In genomic region chr16:52060100-52060719, GRCm38 (mm10) we compare ENCODE assay signal across 8 mouse cellular contexts. TPM values are rescaled to one million over a fixed set of nuclear protein-coding genes. Genes with fewer than 3 reads are reported as not detected.
A peak's percentile ranks its signal among the peaks of the same experiment; 100 is the strongest.
DNase-seq lines count a peak whose midpoint lies in the region; ATAC-seq and TF ChIP-seq lines count a peak whose summit lies in the region.

No protein-coding gene starts in this region.

- no peaks in the 10 kb centered on the region for H3K9me3 ChIP-seq in kidney, embryonic 14.5 days (ENCODE audit: control insufficient read depth, low read length)
- H3K9me3 ChIP-seq in lung, postnatal 0 days (ENCODE audit: low read length), result no peaks in the 10 kb centered on the region
- no peaks in the 10 kb centered on the region for H3K9me3 ChIP-seq in forebrain, embryonic 15.5 days

- H3K4me3 ChIP-seq in kidney, embryonic 14.5 days (ENCODE audit: low read length), result no peak overlapping the region
- H3K4me3 ChIP-seq in brown adipose tissue, adult 24 weeks (ENCODE audit: insufficient read depth, low read depth, low read length), result no peak overlapping the region
- H3K4me3 ChIP-seq in lung, postnatal 0 days (ENCODE audit: low read depth, low read length), result no peak overlapping the region
- H3K4me3 ChIP-seq in forebrain, embryonic 15.5 days, result no peak overlapping the region

- DNase-seq in kidney, adult 9 months, result peak; percentile 41
- peak; percentile 36 for DNase-seq in heart, postnatal 25 days (ENCODE audit: low spot score)
- peak; percentile 69 for DNase-seq in lung, postnatal 0 days (ENCODE audit: low spot score)
- DNase-seq in spleen, postnatal 14 days (ENCODE audit: low spot score in 2 of 2), result peak; percentile 66 to 72
- no peak for DNase-seq in adrenal gland, adult (ENCODE audit: inconsistent age in 2 of 2, low spot score in 1 of 2)

- TF ChIP-seq EP300 in lung, postnatal 0 days (IDR thresholded peaks at IDR 0.05), result no peak

- WGBS in kidney, embryonic 14.5 days, result 69% methylated on average over 17 of the region's 17 CpGs
- 38% methylated on average over 17 of the region's 17 CpGs for WGBS in lung, postnatal 0 days
- WGBS in forebrain, embryonic 15.5 days, result 82% methylated on average over 17 of the region's 17 CpGs

- ATAC-seq in kidney, embryonic 14.5 days (ENCODE audit: low FRiP score, low TSS enrichment), result no peak
- ATAC-seq in lung, postnatal 0 days, result peak; percentile 40; the same call in 1 of the 2 replicates
- no peak for ATAC-seq in forebrain, embryonic 15.5 days (replicated peaks)

- TF ChIP-seq CTCF in lung, postnatal 0 days (IDR thresholded peaks at IDR 0.05), result no peak

- H3K36me3 ChIP-seq in kidney, embryonic 14.5 days (ENCODE audit: control insufficient read depth, insufficient read depth, low read length), result no peaks in the 10 kb centered on the region
- H3K36me3 ChIP-seq in lung, postnatal 0 days (ENCODE audit: insufficient read depth, low read length), result no peaks in the 10 kb centered on the region
- no peaks in the 10 kb centered on the region for H3K36me3 ChIP-seq in forebrain, embryonic 15.5 days

- peaks cover 19% of the 10 kb centered on the region for H3K4me1 ChIP-seq in kidney, embryonic 14.5 days (ENCODE audit: control insufficient read depth, insufficient read depth, low read length)
- H3K4me1 ChIP-seq in brown adipose tissue, adult 24 weeks (ENCODE audit: control insufficient read depth, insufficient read depth, insufficient read length, low read length), result peaks cover 50% of the 10 kb centered on the region
- peaks cover 32% of the 10 kb centered on the region for H3K4me1 ChIP-seq in lung, postnatal 0 days (ENCODE audit: insufficient read depth, low read depth, low read length)
- peaks cover 34% of the 10 kb centered on the region for H3K4me1 ChIP-seq in forebrain, embryonic 15.5 days

- no peaks in the 10 kb centered on the region for H3K27me3 ChIP-seq in kidney, embryonic 14.5 days (ENCODE audit: control insufficient read depth, insufficient read depth, low read length)
- H3K27me3 ChIP-seq in lung, postnatal 0 days (replicated peaks; ENCODE audit: insufficient read depth, low read length), result no peaks in the 10 kb centered on the region
- no peaks in the 10 kb centered on the region for H3K27me3 ChIP-seq in forebrain, embryonic 15.5 days

- no peak overlapping the region for H3K4me2 ChIP-seq in kidney, embryonic 14.5 days (replicated peaks; ENCODE audit: low read depth, low read length)
- H3K4me2 ChIP-seq in lung, postnatal 0 days (replicated peaks; ENCODE audit: low read depth, low read length), result peak overlapping the region; percentile 19; the same call in 1 of the 2 replicates
- no peak overlapping the region for H3K4me2 ChIP-seq in forebrain, embryonic 15.5 days (replicated peaks)

- H3K9ac ChIP-seq in kidney, embryonic 14.5 days (ENCODE audit: low read depth, low read length), result no peak overlapping the region
- H3K9ac ChIP-seq in lung, postnatal 0 days (replicated peaks; ENCODE audit: low read depth), result no peak overlapping the region
- H3K9ac ChIP-seq in forebrain, embryonic 15.5 days (replicated peaks), result no peak overlapping the region

- intact Hi-C loops in heart, postnatal 25 days (cut with DNase I), result no loop called here

- no peak overlapping the region for H3K27ac ChIP-seq in kidney, embryonic 14.5 days (ENCODE audit: low read depth, low read length)
- H3K27ac ChIP-seq in brown adipose tissue, adult 24 weeks (replicated peaks; ENCODE audit: low read depth, low read length), result peak overlapping the region; percentile 62
- H3K27ac ChIP-seq in lung, postnatal 0 days (ENCODE audit: low read length), result peak overlapping the region; percentile 68
- no peak overlapping the region for H3K27ac ChIP-seq in forebrain, embryonic 15.5 days (replicated peaks)

RNA-seq across cellular contexts. Expression of gene Cblb, which starts 29.2 kb away (rescaled TPM):
- polyA plus RNA-seq in kidney, embryonic 14.5 days (2014; fragmentation: Nextera tagmentation; extraction: Ambion mirVana), result 13.9 and 27.2 TPM in 2 replicates
- polyA plus RNA-seq in brown adipose tissue, adult 24 weeks (2012; ENCODE audit: insufficient read depth, insufficient read length, missing spikeins), result 6.6 and 8.0 TPM in 2 replicates
- 10 to 100 TPM; 14.2 to 16.1 TPM for total RNA-seq in heart, postnatal 25 days (2021)
- polyA plus RNA-seq in lung, postnatal 0 days (2015; fragmentation: Nextera tagmentation; extraction: Ambion mirVana), result 8.4 and 8.7 TPM in 2 replicates
- polyA plus RNA-seq in forebrain, embryonic 15.5 days (2015; fragmentation: Nextera tagmentation; extraction: Ambion mirVana), result 19.0 TPM in 2 replicates

Comparison
In these comparisons a context has a peak if more than half of its experiments do, and no peak if none do; other contexts are left out.
1. DNase-seq: peak in kidney, adult 9 months (single experiment), heart, postnatal 25 days (single experiment), lung, postnatal 0 days (single experiment) and spleen, postnatal 14 days (2 of 2); none in adrenal gland, adult (0 of 2).
2. H3K27ac ChIP-seq: peak in brown adipose tissue, adult 24 weeks (single experiment) and lung, postnatal 0 days (single experiment); none in kidney, embryonic 14.5 days (single experiment) and forebrain, embryonic 15.5 days (single experiment).